Mouse (Mus musculus) G1E (cell line): ENCODE measurements around the gene Cpd.

Experiments
- CTCF ChIP-seq: IDR thresholded peaks from 2 replicates; pipeline ENCODE4 v1.5.1; 2012; ENCODE audit warnings: low read depth, low read length, inconsistent platforms, mixed read lengths
- GATA1 ChIP-seq: IDR thresholded peaks from 2 replicates; pipeline ENCODE4 v1.6.1; 2012; ENCODE audit warnings: borderline replicate concordance, low read length, inconsistent platforms, mixed read lengths

DNA sequence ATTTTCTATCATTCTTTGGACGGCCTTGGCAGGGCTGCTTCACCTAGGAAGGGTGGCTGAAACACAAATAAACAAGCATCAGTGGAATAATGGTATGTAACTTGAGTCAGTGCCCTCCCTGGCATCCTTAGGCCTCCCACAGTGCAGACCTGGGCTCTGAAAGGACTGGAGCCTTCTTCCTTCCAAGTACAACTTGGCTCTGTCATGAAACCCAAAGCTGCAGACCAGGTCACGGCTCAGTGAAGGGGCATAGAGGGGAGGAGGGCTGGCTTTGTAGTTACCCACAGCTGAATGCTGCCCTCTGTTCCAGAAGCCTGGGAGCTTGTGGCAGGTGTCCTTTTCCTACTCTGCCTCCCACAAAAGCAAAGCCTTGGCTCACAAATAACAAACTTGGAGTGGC lies 2.8 kb upstream of the Cpd start:
- TF ChIP-seq CTCF: no peak
- TF ChIP-seq GATA1: no peak
